In genomic region chr12:93851660-93852059, GRCm38 (mm10) we compare ENCODE assay signal across 26 mouse cellular contexts.
DNase-seq lines count a peak whose midpoint lies in the region; ATAC-seq lines count a peak whose summit lies in the region.
"Had no signal": no experiment of that assay in that cellular context is flagged by ENCODE, and none has a peak within 500 bp of the region (broad histone marks: within the 10 kb centered on the region; RNA-seq: fewer than 3 reads in every experiment).

No protein-coding gene starts in this region.

- no peak overlapping the region for H3K4me3 ChIP-seq in midbrain, embryonic 11.5 days (ENCODE audit: low read depth, low read length)
- no peak overlapping the region for H3K4me3 ChIP-seq in midbrain, embryonic 10.5 days
- no peak overlapping the region for H3K4me3 ChIP-seq in forebrain, embryonic 15.5 days
- no peak overlapping the region for H3K4me3 ChIP-seq in midbrain, embryonic 16.5 days (ENCODE audit: low read depth, low read length)
- no peak overlapping the region for H3K4me3 ChIP-seq in hindbrain, embryonic 13.5 days
- H3K4me3 ChIP-seq: intestine, embryonic 15.5 days; limb, embryonic 13.5 days; liver, embryonic 13.5 days had no signal

- H3K4me1 ChIP-seq in midbrain, embryonic 11.5 days (ENCODE audit: control insufficient read depth, insufficient read depth, low read length) = no peaks in the 10 kb centered on the region
- H3K4me1 ChIP-seq in midbrain, embryonic 10.5 days = peaks cover 16% of the 10 kb centered on the region
- H3K4me1 ChIP-seq in forebrain, embryonic 15.5 days = peaks cover 9% of the 10 kb centered on the region; the same call in 1 of the 2 replicates
- peaks cover 2% of the 10 kb centered on the region for H3K4me1 ChIP-seq in midbrain, embryonic 16.5 days (ENCODE audit: control insufficient read depth, insufficient read depth, low read length)
- peaks cover 4% of the 10 kb centered on the region; the same call in 1 of the 2 replicates for H3K4me1 ChIP-seq in hindbrain, embryonic 13.5 days (replicated peaks)
- H3K4me1 ChIP-seq: intestine, embryonic 15.5 days; liver, embryonic 13.5 days had no signal

- no peak overlapping the region for H3K27ac ChIP-seq in midbrain, embryonic 11.5 days (ENCODE audit: low read depth, low read length)
- no peak overlapping the region for H3K27ac ChIP-seq in midbrain, embryonic 10.5 days (replicated peaks)
- no peak overlapping the region for H3K27ac ChIP-seq in forebrain, embryonic 15.5 days (replicated peaks)
- H3K27ac ChIP-seq in midbrain, embryonic 16.5 days (ENCODE audit: low read length) = no peak overlapping the region
- H3K27ac ChIP-seq in hindbrain, embryonic 13.5 days = no peak overlapping the region
- H3K27ac ChIP-seq: hindbrain, postnatal 0 days; intestine, embryonic 15.5 days; kidney, postnatal 0 days; limb, embryonic 13.5 days; liver, embryonic 13.5 days; macrophage had no signal

- H3K9ac ChIP-seq in midbrain, embryonic 11.5 days (ENCODE audit: low read length) = no peak overlapping the region
- H3K9ac ChIP-seq in forebrain, embryonic 15.5 days (replicated peaks) = no peak overlapping the region
- no peak overlapping the region for H3K9ac ChIP-seq in midbrain, embryonic 16.5 days (ENCODE audit: low read depth, low read length)
- H3K9ac ChIP-seq in hindbrain, embryonic 13.5 days = no peak overlapping the region
- H3K9ac ChIP-seq: intestine, embryonic 15.5 days; limb, embryonic 13.5 days; liver, embryonic 13.5 days had no signal

- peak; percentile 56; the same call in 1 of the 2 replicates for ATAC-seq in midbrain, embryonic 11.5 days (ENCODE audit: low FRiP score)
- 0 out of 2 replicates have a peak, but pooled peaks have one; percentile 41 for ATAC-seq in forebrain, embryonic 15.5 days (replicated peaks)
- 0 out of 2 replicates have a peak, but pooled peaks have one; percentile 28 for ATAC-seq in midbrain, embryonic 16.5 days
- no peak for ATAC-seq in hindbrain, embryonic 13.5 days (ENCODE audit: low FRiP score)
- ATAC-seq: intestine, embryonic 15.5 days had no signal

- no peaks in the 10 kb centered on the region for H3K27me3 ChIP-seq in midbrain, embryonic 11.5 days (ENCODE audit: control insufficient read depth, insufficient read depth, low read length)
- H3K27me3 ChIP-seq in midbrain, embryonic 10.5 days (ENCODE audit: low read depth, poor library complexity, severe bottlenecking) = no peaks in the 10 kb centered on the region
- no peaks in the 10 kb centered on the region for H3K27me3 ChIP-seq in forebrain, embryonic 15.5 days
- no peaks in the 10 kb centered on the region for H3K27me3 ChIP-seq in midbrain, embryonic 16.5 days (ENCODE audit: control insufficient read depth, insufficient read depth, low read depth, low read length)
- H3K27me3 ChIP-seq in hindbrain, embryonic 13.5 days = peaks cover 4% of the 10 kb centered on the region; the same call in 1 of the 2 replicates
- H3K27me3 ChIP-seq: CH12.LX; intestine, embryonic 15.5 days; limb, embryonic 13.5 days; liver, embryonic 13.5 days had no signal

- no peaks in the 10 kb centered on the region for H3K9me3 ChIP-seq in midbrain, embryonic 11.5 days (ENCODE audit: control insufficient read depth, low read length)
- no peaks in the 10 kb centered on the region; the same call in 1 of the 2 replicates for H3K9me3 ChIP-seq in midbrain, embryonic 10.5 days (replicated peaks)
- H3K9me3 ChIP-seq in forebrain, embryonic 15.5 days = no peaks in the 10 kb centered on the region
- H3K9me3 ChIP-seq in midbrain, embryonic 16.5 days (replicated peaks; ENCODE audit: control insufficient read depth, low read length, poor library complexity, severe bottlenecking) = no peaks in the 10 kb centered on the region
- no peaks in the 10 kb centered on the region for H3K9me3 ChIP-seq in hindbrain, embryonic 13.5 days
- H3K9me3 ChIP-seq: intestine, embryonic 15.5 days; limb, embryonic 13.5 days; liver, embryonic 13.5 days had no signal

- DNase-seq in embryo, embryonic 10.5 days (ENCODE audit: low spot score) = peak; percentile 5
- no peak for DNase-seq in embryo, embryonic 9.5 days (ENCODE audit: extremely low spot score)
- DNase-seq in midbrain, embryonic 11.5 days (ENCODE audit: low spot score, missing footprints) = no peak
- DNase-seq in midbrain, embryonic 10.5 days (ENCODE audit: low spot score) = no peak
- no peak for DNase-seq in frontal cortex, postnatal 36 days (ENCODE audit: low spot score in 2 of 2)
- DNase-seq: adrenal gland, adult 8-10 months; cerebellum, adult 11 months; cerebellum, adult 9-11 months; gastrocnemius, postnatal 14 days; heart, postnatal 14 days; kidney, adult 8-10 months; kidney, postnatal 4 days; liver, embryonic 13.5 days; lung, adult 2 months; lung, postnatal 10 days; thymus, adult 2 months; thymus, postnatal 36 days had no signal

- no peaks in the 10 kb centered on the region for H3K36me3 ChIP-seq in midbrain, embryonic 11.5 days (ENCODE audit: control insufficient read depth, insufficient read depth, low read length)
- H3K36me3 ChIP-seq in midbrain, embryonic 10.5 days = no peaks in the 10 kb centered on the region
- H3K36me3 ChIP-seq in forebrain, embryonic 15.5 days = no peaks in the 10 kb centered on the region
- no peaks in the 10 kb centered on the region for H3K36me3 ChIP-seq in midbrain, embryonic 16.5 days (ENCODE audit: control insufficient read depth, insufficient read depth, low read length)
- no peaks in the 10 kb centered on the region for H3K36me3 ChIP-seq in hindbrain, embryonic 13.5 days
- H3K36me3 ChIP-seq: intestine, embryonic 15.5 days; limb, embryonic 13.5 days; liver, embryonic 13.5 days had no signal

- 16% methylated on average over 1 of the region's 1 CpGs for WGBS in midbrain, embryonic 11.5 days
- 31% methylated on average over 1 of the region's 1 CpGs for WGBS in midbrain, embryonic 10.5 days
- WGBS in forebrain, embryonic 15.5 days = 4% methylated on average over 1 of the region's 1 CpGs
- WGBS in midbrain, embryonic 16.5 days = 12% methylated on average over 1 of the region's 1 CpGs
- WGBS in hindbrain, embryonic 13.5 days = 69% methylated on average over 1 of the region's 1 CpGs

- H3K4me2 ChIP-seq in midbrain, embryonic 11.5 days = no peak overlapping the region
- H3K4me2 ChIP-seq in forebrain, embryonic 15.5 days (replicated peaks) = no peak overlapping the region
- H3K4me2 ChIP-seq in midbrain, embryonic 16.5 days (ENCODE audit: low read length) = no peak overlapping the region
- H3K4me2 ChIP-seq in hindbrain, embryonic 13.5 days = no peak overlapping the region
- H3K4me2 ChIP-seq: intestine, embryonic 15.5 days; limb, embryonic 13.5 days; liver, embryonic 13.5 days had no signal
